Mouse (Mus musculus) T-cell, adult 2 months (primary cell): ENCODE results near the gene Smo.

ENCODE experiments used
- DNase-seq: peaks from one replicate; pipeline ENCODE4 v3.0.0; 2022; ENCODE audit warnings: low spot score

Gene Smo

DNA sequence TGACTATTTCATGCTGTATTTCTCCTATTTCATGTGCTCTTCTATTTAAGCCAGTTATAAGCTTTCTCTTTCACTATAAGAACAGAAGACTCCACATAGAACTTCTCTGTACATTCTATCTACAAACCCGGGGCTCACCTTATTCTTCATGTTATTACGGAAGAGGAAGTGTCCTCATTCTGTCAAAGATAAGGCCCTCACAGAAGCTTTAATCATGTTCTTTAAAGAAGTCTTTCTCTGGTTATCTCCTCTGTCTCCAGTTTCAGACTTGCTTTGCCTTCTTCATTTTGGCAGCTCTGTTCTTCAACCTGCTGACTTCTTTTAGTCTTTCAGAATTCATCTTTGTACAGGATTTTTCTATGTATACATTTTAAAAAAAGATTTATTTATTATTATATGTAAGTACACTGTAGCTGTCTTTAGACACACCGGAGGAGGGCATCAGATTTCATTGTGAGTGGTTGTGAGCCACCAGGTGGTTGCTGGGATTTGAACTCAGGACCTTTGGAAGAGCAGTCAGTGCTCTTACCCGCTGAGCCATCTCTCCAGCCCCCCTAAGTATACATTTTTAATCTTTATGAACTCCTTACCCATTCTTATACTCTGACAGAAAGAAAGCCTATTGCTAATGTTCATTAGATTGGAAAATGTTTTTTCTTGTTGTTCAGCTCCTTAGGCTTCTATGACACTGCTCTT, 41.4 kb downstream of the Smo start:
- no peak for DNase-seq

GRCm38 (mm10) chr6:29777238-29777555, 41.9 kb downstream of the Smo start:
- DNase-seq, result no peak

GRCm38 (mm10) chr6:29780082-29780481, 44.8 kb downstream of the Smo start:
- DNase-seq, result no peak

DNA sequence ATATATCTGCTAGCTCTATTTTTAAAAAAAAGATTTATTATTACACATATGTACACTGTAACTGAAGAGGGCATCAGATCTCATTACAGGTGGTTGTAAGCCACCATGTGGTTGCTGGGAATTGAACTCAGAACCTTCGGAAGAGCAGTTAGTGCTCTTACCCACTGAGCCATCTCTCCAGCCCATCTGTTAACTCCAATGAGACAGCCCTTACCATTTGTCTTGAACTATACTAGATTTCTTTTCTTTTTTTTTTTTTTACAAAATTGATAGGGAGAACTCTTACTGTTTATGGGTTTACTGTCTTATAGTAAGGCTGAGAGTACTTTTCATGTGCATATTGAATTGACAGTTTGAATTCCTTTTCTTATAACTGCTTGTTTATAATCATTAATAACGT, 45.3 kb downstream of the Smo start:
- no peak for DNase-seq

GRCm38 (mm10) chr6:29782239-29782638, 46.9 kb downstream of the Smo start:
- no peak for DNase-seq

DNA sequence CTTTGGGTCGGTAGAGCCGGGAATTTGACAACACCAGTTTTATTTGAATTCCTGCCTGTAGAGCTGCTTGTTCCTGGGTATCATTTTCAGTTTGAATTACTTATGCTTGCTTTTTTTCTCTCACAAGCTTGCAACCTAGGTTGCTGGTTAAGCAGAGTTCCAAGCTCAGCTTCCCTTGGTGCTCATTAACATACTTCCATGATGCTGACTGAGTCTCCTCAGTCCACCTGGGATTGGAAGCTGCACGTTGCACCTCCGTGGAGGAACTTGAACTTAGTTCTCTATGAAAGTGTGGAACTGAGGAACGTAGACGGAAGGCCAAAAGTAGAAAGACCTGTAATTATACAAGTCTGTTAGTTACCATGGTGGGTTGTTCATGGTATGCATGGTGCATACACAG, 48.7 kb downstream of the Smo start:
- no peak for DNase-seq

- DNase-seq, result no peak
These were observed 49.2 kb downstream of the Smo start for GRCm38 (mm10) chr6:29784413-29785021.

DNA sequence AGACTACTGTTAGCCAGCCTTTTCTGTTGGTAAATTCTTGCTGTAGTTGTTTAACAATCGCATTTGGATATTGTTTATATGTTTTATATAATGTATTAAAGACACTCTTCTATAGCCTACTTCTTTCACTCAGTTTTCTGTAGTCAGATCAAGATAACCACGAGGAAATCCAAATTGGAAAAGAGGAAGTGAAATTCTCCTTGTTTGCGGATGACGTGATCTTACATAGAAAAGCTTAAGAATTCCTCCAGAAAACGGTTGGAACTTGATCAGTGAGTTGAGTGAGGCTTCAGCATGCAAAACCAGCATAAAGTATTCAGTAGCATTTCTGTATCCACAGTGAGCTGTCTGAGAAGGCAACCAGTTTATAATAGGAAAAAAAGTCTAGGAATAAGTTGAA, 50.5 kb downstream of the Smo start:
- no peak for DNase-seq

DNA sequence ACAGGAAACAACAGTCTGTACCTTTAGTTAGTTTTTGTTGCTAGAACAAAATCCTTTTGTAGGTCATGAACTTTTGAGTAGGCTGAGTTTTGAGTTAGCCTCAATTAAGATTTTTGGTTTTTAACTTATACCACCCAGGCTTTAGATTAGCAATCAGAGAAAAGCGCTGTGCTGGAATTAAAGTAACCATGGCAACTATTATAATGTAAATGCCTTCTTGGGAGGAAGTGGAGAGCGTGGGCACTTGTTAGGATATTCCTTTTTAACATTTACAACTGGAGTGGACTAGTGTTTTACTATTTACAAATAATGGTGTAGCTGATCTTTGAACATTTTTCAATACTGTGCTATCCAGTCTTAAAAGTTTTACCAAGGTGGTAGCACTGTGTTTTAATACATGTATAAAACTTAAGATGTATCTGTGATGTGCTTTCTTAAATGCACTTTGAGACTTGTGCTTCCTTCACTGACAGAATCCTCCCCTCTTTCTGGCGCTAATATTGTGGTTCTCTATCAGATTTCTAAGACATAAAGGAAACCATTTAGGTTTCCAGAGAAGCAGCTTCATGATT, 53.6 kb downstream of the Smo start:
- DNase-seq, result no peak

DNA sequence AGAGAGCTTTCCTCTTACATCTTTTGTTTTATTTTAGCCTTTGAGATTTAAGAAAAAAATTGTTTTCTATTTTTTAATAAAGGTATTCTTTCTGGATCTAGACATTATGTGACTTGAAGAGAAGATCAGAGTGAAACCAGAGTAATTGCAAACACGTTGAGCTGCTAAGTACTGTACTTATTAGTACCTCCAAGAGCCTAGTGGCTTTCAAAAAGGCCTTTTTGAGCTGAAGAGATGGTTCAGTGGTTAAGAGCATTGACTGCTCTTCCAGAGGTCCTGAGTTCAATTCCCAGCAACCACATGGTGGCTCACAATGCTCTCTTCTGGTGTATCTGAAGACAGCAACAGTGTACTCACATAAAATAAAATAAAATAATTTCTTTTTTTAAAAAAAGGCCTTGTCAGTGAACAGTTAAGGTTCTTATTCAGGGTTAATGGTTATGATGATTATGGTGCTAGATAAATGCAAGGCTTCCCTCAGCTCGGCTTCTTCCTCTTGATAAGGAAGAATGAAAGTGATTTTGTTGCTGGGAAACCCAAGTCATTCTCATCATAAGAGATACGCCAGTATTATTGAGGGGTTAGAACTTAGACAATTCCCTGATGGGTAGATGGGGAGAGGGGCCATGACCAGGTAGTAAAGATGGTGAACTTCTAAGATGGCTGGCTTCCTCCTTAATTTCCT, 54.9 kb downstream of the Smo start:
- DNase-seq, result no peak

DNA sequence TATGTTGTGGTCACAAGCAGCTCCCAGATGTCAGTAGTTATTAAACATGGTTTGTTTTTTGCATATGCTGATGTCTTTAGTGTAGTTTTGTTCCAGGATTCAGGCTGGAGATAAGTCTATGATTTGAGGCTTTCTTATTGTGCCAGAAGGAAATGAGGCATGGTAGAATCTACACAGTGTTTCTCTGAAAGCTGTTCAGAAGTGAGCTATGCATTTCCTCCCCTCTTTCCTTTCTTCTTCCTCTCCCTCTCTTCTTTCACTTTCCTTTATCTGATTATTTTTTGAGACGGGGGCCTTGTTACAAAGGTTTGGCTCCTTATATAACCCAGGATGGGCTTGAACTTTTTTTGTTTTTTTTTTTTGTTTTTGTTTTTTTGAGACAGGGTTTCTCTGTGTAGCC, 58.2 kb downstream of the Smo start:
- DNase-seq, result no peak

DNA sequence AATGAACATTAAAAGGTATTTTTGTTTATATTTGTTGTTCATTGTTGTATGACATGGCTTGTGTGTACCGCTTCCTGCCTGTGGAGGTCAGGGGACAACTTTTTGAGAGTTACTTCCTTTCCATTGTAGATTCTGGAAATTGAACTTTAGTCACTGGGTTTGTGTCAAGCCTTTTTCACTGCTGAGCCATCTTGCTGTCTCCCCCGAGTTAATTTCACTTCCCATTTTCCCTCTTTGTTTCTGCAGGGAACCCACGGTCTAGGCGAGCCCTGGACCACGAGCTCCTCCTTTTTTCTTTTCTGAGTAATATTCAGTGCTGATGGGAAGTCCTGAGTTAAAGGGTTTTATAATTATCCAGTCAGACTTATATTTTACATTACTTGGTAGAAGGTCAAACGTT, 59.3 kb downstream of the Smo start:
- DNase-seq, result no peak

DNA sequence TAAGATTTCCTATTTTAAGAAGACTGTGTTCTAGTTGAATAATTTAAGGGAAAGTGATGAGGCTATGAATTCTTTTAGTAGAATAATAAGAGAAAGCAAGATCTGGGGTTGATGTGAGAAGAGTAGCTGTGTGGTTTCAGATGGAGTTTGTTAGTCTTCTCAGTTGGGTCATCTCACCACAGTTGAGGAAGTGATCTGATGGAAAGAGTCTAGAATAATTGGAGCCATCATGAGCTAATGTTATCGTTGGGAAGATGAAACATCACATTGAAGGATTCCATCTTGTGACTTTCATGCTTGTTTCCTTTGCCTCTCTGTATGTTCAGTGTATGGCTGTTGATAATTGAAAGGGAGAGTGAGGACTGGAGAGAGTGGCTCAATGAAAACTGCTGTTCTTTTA, 67.7 kb downstream of the Smo start:
- no peak for DNase-seq

DNA sequence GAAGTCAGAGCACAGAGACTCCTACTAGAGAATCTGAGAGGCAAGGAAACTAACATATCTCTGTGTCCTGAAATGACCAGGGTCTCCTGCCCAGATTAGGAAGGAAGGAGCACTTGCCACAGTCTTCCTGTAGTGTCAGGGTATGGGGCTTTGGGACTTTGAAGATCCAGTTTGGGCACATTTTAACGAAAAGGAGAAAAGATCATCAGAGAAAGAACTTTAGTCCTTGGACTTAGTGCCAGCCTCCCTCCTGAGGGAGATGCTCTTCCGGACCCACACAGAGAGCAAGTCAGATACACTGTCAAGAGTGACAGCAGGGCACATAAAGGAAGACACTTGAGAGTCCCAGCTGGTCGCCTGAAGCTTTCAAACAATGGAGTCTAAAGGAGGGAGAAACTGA, 68.7 kb downstream of the Smo start:
- no peak for DNase-seq

DNA sequence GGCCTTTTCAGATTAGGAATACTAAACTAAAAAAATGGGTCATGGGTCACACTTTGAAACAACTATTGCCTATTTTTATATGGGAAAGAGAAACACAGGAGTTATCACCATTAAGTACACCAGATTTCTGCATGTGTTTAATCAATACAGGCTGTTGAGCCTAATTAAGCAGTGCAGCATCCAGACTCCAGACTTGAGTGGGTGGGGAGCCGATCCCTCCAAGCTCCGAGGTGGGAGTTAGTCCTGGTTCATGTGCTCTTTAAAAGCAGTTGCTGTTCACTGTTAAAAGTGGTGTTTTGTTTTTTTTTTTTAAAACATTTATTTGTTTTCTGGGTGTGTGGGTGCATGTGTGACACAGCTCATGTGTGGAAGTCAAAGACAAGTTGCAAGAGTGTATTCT, 70.1 kb downstream of the Smo start:
- DNase-seq, result no peak
